Mouse (Mus musculus): ENCODE data around the gene Pnliprp2.

Pnliprp2 gene

DNA sequence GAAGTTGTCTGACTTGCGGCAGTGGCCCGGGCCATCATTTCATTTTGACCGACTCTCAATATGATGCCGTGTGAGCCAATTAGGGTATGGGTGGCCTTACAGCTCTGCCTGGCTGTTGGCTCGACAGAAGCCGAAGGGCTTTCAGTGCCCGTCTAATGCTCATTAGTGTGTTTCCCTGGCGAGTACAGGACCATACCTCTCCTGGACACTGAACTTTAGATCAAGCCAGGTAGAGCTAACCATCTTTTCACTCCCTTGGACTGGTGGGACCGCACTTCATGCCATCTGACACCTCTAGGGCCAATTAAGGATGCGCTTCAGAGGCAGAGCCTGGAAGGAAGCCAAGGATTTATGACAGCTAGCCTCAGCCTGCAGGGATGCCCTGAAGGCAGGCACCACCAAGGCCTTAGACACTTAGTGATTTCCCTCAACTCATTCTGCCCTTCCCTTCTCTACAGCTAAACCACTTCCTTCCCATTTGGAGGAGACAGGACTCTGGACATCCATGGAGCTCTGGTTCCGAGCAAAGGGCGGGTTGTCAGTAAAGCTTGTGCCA lies 35.7 kb downstream of the Pnliprp2 start:
- DNase-seq (ENCODE audit: low read depth, low spot score): no peak

DNA sequence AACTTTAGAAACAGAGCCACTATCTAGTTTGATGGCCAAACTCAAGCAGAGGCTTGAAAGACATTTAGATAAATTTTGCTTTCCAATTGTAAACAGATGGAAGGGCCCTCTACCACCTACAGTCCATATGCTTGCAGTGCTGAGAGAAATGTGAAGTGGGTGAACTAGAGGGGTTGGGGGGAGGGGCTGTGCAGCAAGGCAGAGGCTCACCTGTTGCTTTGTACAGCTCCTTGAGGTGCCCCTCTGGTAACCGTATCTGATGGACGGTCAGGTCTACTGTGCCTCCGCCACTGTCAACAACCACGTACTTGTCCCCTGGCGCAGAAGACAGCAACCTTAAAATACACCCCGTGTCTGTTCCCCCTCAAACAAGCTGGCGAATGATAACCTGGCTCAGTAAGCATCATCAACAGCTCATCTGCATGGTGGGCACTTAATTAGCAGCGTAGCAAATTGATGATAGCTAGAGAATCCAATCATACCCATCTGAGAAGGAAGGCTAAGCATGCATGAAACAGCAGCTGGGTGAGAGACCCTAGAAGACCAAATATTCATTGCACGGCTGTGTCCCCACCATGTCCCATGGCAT lies 45.8 kb downstream of the Pnliprp2 start:
- DNase-seq (ENCODE audit: low read depth, low spot score): no peak

DNA sequence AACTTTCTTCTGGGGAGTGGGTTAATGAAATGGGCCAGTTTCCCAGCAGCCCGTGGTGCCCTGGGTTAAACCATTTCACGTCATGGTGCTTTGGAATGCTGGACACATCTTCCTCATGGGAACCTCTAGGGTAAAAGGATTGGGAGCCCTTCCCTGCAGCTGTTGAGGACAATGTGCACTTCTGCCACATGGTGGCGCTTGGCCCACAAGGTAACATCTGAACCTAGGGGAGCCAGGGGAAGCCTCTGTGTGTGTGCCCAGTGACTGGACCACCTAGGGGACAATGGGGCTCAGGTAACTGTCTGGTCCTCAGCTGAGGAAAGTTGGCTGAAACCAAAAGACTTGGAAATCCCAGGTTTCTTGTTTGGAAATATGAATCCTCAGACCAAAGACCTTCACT lies 46.8 kb downstream of the Pnliprp2 start:
- DNase-seq (ENCODE audit: low read depth, low spot score): no peak

DNA sequence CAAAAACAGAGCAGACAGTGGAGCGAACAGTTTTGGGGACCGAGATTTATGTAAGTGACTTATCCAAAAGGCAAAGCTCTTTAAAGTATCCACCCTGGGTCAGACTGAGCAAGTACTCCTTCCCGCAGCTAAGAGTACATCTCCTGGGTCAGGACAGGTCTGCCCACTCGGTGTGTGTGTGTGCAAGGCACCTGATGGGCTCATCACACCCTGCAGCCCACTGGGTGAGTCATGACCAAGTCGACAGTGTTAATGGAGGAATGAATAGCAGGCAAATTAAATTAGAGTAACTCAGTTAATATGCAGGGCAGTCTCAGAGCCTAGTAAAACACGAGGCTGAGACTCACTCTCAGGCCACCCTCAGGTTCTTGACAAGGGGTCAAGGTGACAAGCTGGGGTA lies 49.3 kb downstream of the Pnliprp2 start:
- DNase-seq (ENCODE audit: low read depth, low spot score): no peak

DNA sequence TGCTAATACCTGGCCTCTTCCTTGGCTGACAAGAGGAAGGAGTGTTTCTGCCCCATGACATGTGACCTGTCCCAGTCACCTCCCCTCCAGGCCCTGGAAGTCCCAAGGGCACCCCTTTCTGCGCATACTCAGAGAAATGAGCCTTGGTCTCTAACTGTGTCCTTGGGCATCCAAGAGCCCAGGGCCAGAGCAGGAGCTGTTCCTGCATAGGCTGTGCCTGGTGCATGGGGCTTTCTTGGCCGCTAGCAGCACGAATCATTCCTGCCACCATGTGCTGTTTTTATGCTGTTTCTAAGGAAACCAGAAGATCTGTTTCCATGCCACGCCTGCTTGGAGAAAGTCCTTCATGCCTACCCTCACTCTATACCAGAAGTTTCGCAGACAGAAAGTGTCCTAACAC lies 51.0 kb downstream of the Pnliprp2 start:
- no peak for DNase-seq (ENCODE audit: low read depth, low spot score)

DNA sequence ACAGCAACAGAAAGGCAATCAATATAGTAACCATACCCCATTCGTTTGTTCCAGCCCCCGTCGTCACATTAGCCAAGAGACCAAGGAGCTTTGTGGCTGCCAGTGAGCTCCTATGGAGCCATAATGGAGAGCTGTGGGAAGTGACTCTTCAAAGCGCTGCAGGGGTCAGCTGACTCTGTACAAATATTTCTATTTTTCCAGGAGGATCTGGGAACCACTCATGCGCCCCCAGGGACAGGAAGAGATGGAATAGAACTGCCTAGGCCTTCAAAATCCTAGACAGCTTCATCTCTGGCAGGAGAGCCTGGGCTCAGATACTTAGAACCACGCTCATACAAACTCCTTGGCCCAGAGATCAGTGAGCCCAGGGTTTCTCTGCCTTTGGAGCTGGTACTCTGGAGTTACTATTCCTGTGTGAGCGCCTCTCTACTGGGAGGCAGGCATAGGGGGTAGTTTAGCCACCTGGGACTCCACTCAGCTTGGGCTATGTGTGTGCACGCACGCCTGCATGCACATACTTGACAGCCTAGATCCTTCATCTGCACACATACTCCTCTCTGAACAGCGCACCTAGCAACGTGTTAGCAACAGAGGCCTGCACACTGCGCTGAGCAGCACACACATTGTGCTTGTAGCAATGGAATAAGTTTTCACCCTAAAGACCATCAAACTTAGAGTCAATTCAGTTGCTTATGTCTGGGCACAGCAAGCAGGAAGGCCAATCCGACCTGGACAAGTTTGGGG lies 55.8 kb downstream of the Pnliprp2 start:
- DNase-seq (ENCODE audit: low read depth, low spot score): no peak

DNA sequence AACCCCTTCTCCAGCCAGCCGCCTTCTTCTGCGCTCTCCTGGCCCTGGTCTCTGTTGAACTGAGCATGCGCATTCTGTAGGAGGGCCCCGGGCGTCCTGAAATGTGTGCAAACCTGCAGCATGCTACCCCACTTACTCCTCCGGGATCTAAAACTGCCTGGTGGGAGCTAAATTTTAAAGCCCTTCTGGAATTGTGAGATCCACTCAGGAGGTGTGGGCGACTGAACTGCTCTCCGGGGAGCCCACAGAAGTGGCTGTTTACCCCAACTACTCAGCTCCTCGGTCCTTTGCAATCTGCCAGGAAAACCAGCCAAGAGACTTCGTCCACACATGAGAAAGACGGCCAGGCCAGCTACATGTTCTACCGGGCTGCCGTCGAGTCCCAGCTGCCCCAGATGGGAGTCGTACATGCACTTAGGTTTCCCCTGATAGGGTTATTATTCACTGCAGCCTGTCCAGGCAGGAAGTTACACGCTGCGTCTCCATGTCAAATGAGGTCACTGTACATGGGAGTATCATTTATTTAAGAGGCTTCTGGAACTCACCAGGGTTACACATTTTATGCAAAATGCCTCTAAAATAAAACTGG lies 57.0 kb downstream of the Pnliprp2 start:
- DNase-seq (ENCODE audit: low read depth, low spot score): no peak

DNA sequence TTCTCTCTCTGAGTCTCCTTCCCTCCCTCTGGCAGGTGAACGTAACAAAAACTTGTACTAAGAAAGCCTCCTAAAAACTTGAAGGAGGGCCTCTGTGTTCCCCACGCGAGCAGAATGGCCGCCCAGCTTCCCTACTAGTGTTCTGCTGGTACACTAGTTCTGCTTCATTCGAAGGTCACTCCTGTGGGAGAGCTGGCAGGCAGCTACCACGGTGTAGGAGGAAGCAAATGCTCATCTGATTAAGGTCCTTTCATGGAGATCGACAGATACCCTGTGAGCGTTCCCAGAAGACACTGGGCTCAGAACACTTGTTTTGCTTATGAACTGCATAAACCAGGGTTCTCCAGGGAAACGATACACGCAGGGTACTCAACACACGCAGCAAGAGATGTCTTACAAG lies 57.9 kb downstream of the Pnliprp2 start:
- no peak for DNase-seq (ENCODE audit: low read depth, low spot score)

DNA sequence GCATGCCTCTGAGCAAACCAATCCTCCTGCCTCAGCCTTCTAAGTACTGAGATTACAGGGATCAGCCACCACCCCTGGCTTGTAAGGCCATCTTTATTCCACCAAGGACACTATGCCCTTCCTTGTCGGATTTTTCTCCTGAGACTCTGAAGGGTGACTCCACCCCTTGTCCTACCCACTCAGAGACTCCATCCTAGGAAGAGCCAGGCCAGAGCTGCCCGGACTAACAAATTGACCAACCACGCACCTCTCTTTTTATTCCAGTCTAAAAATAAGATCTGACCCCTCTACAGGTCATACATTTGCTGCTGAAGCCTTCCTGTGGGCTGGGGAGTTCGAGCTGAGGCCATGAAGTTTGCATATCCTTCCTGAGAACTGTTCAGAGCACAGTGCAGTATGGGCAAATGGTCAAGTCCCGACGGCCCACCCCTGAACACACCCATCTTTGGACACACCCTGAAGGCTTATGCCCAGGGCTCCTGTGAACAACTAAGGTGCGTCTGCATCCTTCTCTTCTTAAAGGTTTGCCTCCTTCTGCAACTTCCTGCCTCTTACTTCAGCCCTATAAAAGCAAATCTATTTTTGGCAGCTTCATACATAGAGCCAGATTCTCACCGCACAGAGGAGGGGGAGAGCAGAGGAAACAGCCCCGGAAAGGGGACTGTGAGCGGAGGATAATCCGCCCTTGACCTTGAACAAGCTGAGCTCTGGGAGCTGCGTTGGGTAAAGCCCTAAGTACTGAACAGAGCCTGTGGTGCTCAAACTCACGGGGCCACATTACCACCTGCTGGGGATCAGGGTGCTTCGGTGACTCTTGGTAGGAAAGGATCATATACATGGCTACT lies 59.3 kb downstream of the Pnliprp2 start:
- no peak for DNase-seq (ENCODE audit: low read depth, low spot score)

DNA sequence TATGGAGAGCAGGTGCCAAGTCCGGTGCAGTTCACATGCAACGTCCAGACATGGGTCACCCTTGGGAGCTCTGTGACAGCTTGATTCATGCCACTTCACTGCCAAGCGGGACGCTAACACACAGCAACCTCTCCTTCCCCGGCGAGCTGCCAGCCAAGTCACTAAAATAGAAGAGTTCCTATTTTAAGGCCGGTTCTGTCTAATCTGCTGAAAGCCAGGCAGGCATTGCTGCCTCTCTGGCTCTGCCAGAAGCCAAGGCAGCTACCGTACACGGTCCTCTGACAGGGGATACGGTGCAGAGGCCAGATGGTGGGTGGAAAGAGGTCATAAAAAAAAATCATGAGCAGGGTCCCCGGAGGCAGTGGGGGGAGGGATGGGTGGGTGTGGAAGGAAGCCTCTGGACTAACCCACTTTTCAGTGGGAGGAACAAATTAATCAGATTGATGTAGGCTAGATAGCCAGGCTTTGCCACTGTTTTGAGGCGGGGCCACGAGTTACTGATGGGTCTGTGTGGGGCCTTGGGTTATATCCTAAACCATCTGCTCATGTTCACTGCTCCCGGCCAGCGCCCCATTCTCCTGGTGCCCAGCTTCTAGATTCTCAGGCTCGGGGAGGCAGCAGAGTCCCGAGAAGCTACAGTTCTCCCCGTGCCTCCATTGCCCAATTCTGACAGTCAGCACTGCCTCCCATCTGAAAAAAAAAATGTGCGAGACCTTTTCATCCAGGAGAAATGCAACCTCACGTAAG lies 63.1 kb downstream of the Pnliprp2 start:
- DNase-seq (ENCODE audit: low read depth, low spot score): no peak

DNA sequence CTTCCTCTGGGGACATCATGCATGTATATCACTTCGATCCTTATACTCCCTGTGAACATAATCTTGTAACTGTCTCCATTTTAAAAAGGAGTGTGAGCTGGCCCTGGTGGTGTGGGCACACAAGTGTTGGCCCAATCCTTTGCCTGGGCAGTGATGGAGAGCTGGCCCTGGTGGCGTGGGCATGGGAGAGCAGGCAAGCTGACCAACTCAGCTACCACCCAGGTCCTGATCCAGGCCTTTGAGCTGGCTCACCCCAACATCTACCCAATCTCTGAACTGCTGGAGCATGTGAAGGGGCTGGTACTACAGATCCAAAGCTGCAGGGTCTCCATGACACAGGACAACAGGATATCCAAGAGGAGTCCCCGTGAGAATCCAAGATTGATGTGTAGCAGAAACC lies 63.8 kb downstream of the Pnliprp2 start:
- no peak for DNase-seq (ENCODE audit: low read depth, low spot score)

DNA sequence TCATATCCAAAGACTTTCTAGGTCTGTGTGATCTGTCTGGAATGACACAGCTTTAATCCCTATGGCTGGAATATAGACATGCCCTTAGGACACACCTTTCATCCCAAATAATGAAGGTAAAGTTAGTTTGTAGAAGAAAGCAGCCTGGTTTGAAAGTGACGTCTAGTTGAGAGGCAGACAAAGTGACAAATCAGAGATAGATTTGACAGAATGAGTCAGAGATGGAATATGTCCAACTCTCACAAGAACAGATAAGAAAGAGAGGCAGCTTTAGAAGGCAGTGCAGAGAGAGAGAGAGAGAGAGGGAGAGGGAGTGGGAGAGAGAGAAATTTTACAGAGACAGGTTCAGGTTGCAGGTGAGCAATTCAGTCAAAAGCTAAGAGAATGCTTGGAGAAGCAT lies 64.8 kb downstream of the Pnliprp2 start:
- DNase-seq (ENCODE audit: low read depth, low spot score): no peak
